ENCODE assay signal across 8 mouse cellular contexts in genomic region chr12:104939372-104940026, GRCm38 (mm10).
DNase-seq lines count a peak whose midpoint lies in the region; ATAC-seq and TF ChIP-seq lines count a peak whose summit lies in the region.

No protein-coding gene starts in this region.

- no peaks in the 10 kb centered on the region for H3K4me1 ChIP-seq in ES-E14 (ENCODE audit: control insufficient read depth in 2 of 2, insufficient read depth in 2 of 2, low read length in 2 of 2, poor library complexity in 1 of 2)
- peaks cover 14% of the 10 kb centered on the region for H3K4me1 ChIP-seq in forebrain, embryonic 10.5 days
- H3K4me1 ChIP-seq in liver, postnatal 0 days (ENCODE audit: insufficient read depth): no peaks in the 10 kb centered on the region
- H3K4me1 ChIP-seq in neural tube, embryonic 15.5 days: peaks cover 10% of the 10 kb centered on the region

- H3K36me3 ChIP-seq in ES-E14 (ENCODE audit: control insufficient read depth, insufficient read depth, low read length, poor library complexity, severe bottlenecking): no peaks in the 10 kb centered on the region
- H3K36me3 ChIP-seq in forebrain, embryonic 10.5 days (replicated peaks): no peaks in the 10 kb centered on the region
- H3K36me3 ChIP-seq in liver, postnatal 0 days (replicated peaks; ENCODE audit: insufficient read depth, low read length): peaks cover 61% of the 10 kb centered on the region
- no peaks in the 10 kb centered on the region for H3K36me3 ChIP-seq in neural tube, embryonic 15.5 days

- 44% methylated on average over 13 of the region's 13 CpGs for WGBS in forebrain, embryonic 10.5 days
- 63% methylated on average over 13 of the region's 13 CpGs for WGBS in liver, postnatal 0 days (ENCODE audit: insufficient replicate concordance)
- 27% methylated on average over 13 of the region's 13 CpGs for WGBS in neural tube, embryonic 15.5 days

- H3K9ac ChIP-seq in ES-E14 (ENCODE audit: insufficient read depth, low read depth, low read length, poor library complexity, severe bottlenecking): no peak overlapping the region
- no peak overlapping the region for H3K9ac ChIP-seq in liver, postnatal 0 days (replicated peaks)
- H3K9ac ChIP-seq in neural tube, embryonic 15.5 days (replicated peaks): no peak overlapping the region

- no peak for TF ChIP-seq EP300 in liver, postnatal 0 days (IDR thresholded peaks at IDR 0.05; ENCODE audit: low read depth)

- no peak overlapping the region for H3K4me3 ChIP-seq in ES-E14 (ENCODE audit: insufficient read depth in 1 of 2, low read depth in 1 of 2, low read length in 2 of 2, poor library complexity in 1 of 2, severe bottlenecking in 1 of 2)
- H3K4me3 ChIP-seq in forebrain, embryonic 10.5 days: no peak overlapping the region
- H3K4me3 ChIP-seq in liver, postnatal 0 days (ENCODE audit: low read depth, low read length): no peak overlapping the region
- H3K4me3 ChIP-seq in neural tube, embryonic 15.5 days (replicated peaks): no peak overlapping the region

- no peaks in the 10 kb centered on the region for H3K9me3 ChIP-seq in ES-E14 (ENCODE audit: control insufficient read depth, insufficient read depth, low read depth, low read length)
- peaks cover 2% of the 10 kb centered on the region; the same call in 1 of the 2 replicates for H3K9me3 ChIP-seq in forebrain, embryonic 10.5 days
- peaks cover 5% of the 10 kb centered on the region; the same call in 1 of the 2 replicates for H3K9me3 ChIP-seq in liver, postnatal 0 days (ENCODE audit: low read length)
- H3K9me3 ChIP-seq in neural tube, embryonic 15.5 days (replicated peaks): no peaks in the 10 kb centered on the region

- peaks cover 16% of the 10 kb centered on the region; the same call in 1 of the 2 replicates for H3K27me3 ChIP-seq in forebrain, embryonic 10.5 days (ENCODE audit: poor library complexity, severe bottlenecking)
- H3K27me3 ChIP-seq in liver, postnatal 0 days (ENCODE audit: insufficient read depth, low read length): no peaks in the 10 kb centered on the region
- no peaks in the 10 kb centered on the region for H3K27me3 ChIP-seq in neural tube, embryonic 15.5 days (replicated peaks)

- no peak overlapping the region for H3K27ac ChIP-seq in ES-E14 (ENCODE audit: insufficient read depth, low read depth, low read length, poor library complexity, severe bottlenecking)
- 0 out of 2 replicates have a peak overlapping the region, but pooled peaks have one; percentile 15 for H3K27ac ChIP-seq in forebrain, embryonic 10.5 days
- no peak overlapping the region for H3K27ac ChIP-seq in liver, postnatal 0 days (ENCODE audit: low read depth)
- H3K27ac ChIP-seq in neural tube, embryonic 15.5 days (replicated peaks): no peak overlapping the region

- peak; percentile 65 for ATAC-seq in liver, postnatal 0 days
- ATAC-seq in neural tube, embryonic 15.5 days (ENCODE audit: low FRiP score): peak; percentile 73

- peak; percentile 40 for DNase-seq in ES-E14 (ENCODE audit: low read depth, low spot score)
- peak; percentile 38 for DNase-seq in c-Kit-positive CD71-negative TER-119-negative erythroid progenitor cells, embryonic 14.5 days (ENCODE audit: low read depth)
- DNase-seq in forebrain, embryonic 10.5 days (ENCODE audit: extremely low spot score, low spot score): peak; percentile 82
- DNase-seq in heart, postnatal 25 days (ENCODE audit: low spot score): peak; percentile 14
- peak; percentile 87 to 88 for DNase-seq in kidney, postnatal 4 days
- DNase-seq in liver, postnatal 0 days: peak; percentile 77
- peak; percentile 43 for DNase-seq in thymus, postnatal 0 days (ENCODE audit: low spot score)

- intact Hi-C loops in heart, postnatal 25 days (cut with DNase I): loop anchor here (2.0 to 5.0 kb wide), 4 partner anchors 167 to 499 kb away; no protein-coding TSS in a partner anchor

- TF ChIP-seq CTCF in liver, postnatal 0 days (IDR thresholded peaks at IDR 0.05; ENCODE audit: low read depth): peak; percentile 94

- in situ Hi-C loops in ES-E14 (cut with MboI; ENCODE audit: low sequenced_read_pairs in 2 of 2, unreplicated experiment in 2 of 2): loop anchor here (10.0 to 25.0 kb wide), 2 partner anchors 452 to 495 kb away; no protein-coding TSS in a partner anchor

- H3K4me2 ChIP-seq in liver, postnatal 0 days (ENCODE audit: low read depth, low read length): no peak overlapping the region
- H3K4me2 ChIP-seq in neural tube, embryonic 15.5 days: no peak overlapping the region

TF ChIP-seq in ES-E14, 5 proteins besides CTCF, POLR2A, EP300 and RAD21:
- TF ChIP-seq MAFK (IDR thresholded peaks at IDR 0.05; ENCODE audit: insufficient read depth, low read depth, low read length) (no peak), ZC3H11A (IDR thresholded peaks at IDR 0.05; ENCODE audit: borderline replicate concordance, low read depth, low read length) (peak; percentile 81; the same call in 1 of the 2 replicates), HCFC1 (IDR thresholded peaks at IDR 0.05; ENCODE audit: borderline replicate concordance, insufficient read depth, low read length) (no peak)

Comparison
In these comparisons a context has a peak if more than half of its experiments do, and no peak if none do; other contexts are left out.
1. DNase-seq: peak in every context shown above with its lines; median percentile 88 in kidney, postnatal 4 days; 82 in forebrain, embryonic 10.5 days; 77 in liver, postnatal 0 days; 43 in thymus, postnatal 0 days; 40 in ES-E14; 38 in c-Kit-positive CD71-negative TER-119-negative erythroid progenitor cells, embryonic 14.5 days; 14 in heart, postnatal 25 days.